Mouse (Mus musculus) heart, postnatal 14 days (tissue): ENCODE measurements around the gene Grik4. TPM values are rescaled to one million over a fixed set of nuclear protein-coding genes. Genes with fewer than 3 reads are reported as not detected.

Experiments used
- DNase-seq, 2 experiments: peaks; one replicate each; pipeline ENCODE4 v3.0.0; 2021 to 2022
- intact Hi-C: fragments of 180-260 bp; cut with DNase I; formaldehyde crosslinking; loops from one replicate; pipeline ENCODE4 v1.15.1; 2025
- microRNA-seq, 2 experiments: library from miRNA; unstranded; fragments of <30 nt; microRNA quantifications; one replicate each; pipeline ENCODE4 v1.2.0; 2021 to 2022
- total RNA-seq, 2 experiments: library from RNA; stranded (reverse); gene quantifications; 2 replicates each; pipeline ENCODE4 v1.2.3; 2021

Gene Grik4
- total RNA-seq, 2 experiments from 2014 or later = not detected

DNA sequence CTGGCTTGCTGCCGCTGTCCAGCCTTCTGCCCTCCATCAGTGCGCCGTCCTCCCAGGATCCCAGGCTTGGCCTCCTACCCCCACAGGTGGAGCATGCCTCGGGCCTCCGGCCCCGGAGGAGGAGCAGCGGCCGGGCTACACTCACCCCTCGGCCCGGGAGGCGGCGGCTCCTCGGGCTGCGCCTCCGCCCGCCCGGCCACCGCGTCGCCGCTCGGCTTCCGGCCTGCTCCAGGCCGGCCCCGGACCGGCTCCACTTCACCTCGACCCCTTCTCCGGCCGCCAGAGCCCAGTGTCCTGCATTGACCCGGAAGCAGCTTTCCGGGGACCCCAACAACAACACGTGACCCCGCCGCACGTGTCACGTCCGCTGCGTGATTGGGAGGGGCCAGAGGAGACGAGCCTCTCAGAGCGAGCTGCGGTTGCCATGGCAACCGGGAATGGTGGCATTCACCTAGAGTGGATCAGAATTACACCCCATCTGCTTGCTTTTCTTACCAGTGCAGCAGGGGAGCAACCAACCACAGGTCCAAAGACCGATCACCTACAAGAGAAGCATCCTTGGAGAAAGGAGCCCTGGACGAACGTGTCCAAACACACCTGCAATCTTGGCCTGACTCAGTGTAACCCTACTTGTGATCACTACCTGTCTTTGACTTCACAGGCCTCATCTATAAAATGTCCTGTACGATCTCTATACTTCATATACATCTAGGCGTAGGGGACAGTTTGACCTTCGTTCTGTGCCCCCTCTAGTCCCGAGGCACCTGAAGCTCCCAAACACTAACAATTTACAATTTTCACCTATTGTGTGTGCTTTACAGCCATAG, 472.2 kb downstream of the Grik4 start:
- intact Hi-C loops = no loop called here

GRCm38 (mm10) chr9:42471214-42471613, 473.1 kb downstream of the Grik4 start:
- intact Hi-C loops = no loop called here
- DNase-seq = peak; percentile 47 to 53

More for the DNA sequence above, 472.2 kb downstream of the Grik4 start:
- DNase-seq = peak; percentile 82 to 89

DNA sequence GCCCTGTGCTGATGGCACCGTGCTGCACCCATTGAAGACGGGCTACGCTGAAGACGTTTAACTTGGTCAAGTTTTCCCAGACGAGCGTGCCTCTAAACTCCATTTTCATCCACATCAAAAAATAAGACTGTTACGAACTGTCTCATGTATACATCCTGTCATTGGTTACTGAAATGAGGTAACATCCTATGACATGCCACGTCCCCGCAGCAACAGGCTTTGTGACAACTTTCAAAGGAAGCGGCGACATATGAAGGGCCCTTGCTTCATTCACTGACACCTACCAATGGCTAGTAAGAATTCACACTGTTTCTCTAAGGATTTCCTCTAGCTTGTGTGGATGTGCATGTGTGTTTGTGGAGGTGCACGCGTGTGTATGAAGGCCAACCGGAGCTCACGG, 475.0 kb downstream of the Grik4 start:
- intact Hi-C loops = no loop called here
- DNase-seq = no peak

DNA sequence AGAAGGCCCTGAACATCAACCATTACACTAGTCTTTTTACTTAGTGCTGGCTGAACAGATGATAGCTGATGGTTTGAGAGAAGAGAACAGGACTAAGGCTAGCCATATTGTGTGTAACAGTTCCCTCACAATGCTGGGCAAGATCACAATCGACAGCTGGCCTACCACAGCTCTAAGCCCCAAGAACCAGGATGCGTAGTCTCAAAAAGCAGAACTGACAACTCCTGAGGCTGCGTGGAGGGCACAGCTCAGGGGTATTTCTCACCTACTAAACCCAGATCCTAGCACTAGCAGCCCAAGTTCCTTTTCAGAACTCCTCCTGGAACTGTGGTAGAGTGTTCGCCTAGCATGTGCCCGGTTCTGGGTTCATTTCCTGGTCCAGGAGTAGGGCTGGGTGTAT, 475.9 kb downstream of the Grik4 start:
- no peak for DNase-seq
- intact Hi-C loops = no loop called here

Small RNA genes lying within 50 kb of the gene (microRNA-seq; reads per million reads assigned to microRNA genes)
- 0 reads per million in 2 experiments for gene Gm27509

Other genes starting within 250 kb of the Grik4 start
- gene Arhgef12, start 162.7 kb upstream of the Grik4 start, total RNA-seq = 100 to 1,000 TPM; 154 to 163 TPM
- 1 to 10 TPM; 7.2 to 7.5 TPM for gene Tmem136, start 172.1 kb upstream of the Grik4 start, total RNA-seq